Mouse (Mus musculus) E14TG2a.4 (cell line): ENCODE results near the gene Des.

Source experiments
- H3K27me3 ChIP-seq: 2 replicates; pipeline ENCODE4 v1.6.1; 2014; ENCODE audit warnings: low read length, control low read depth; ENCODE audit not compliant: insufficient read depth
- H3K36me3 ChIP-seq: 2 replicates; pipeline ENCODE4 v1.6.1; 2014; ENCODE audit warnings: low read length, control low read depth; ENCODE audit not compliant: insufficient read depth
- H3K4me1 ChIP-seq: replicated peaks from 2 replicates; pipeline ENCODE4 v1.6.1; 2014; ENCODE audit warnings: low read depth, low read length, control low read depth
- H3K4me3 ChIP-seq: replicated peaks from 2 replicates; pipeline ENCODE4 v1.5.1; 2014; ENCODE audit warnings: mild to moderate bottlenecking, low read length
- H3K9me3 ChIP-seq: 2 replicates; pipeline ENCODE4 v1.6.1; 2014; ENCODE audit warnings: low read length, control low read depth
- CTCF ChIP-seq: conservative IDR thresholded peaks from 2 replicates; pipeline ENCODE4 v1.5.1; 2014; ENCODE audit warnings: low read length
- NANOG ChIP-seq: IDR thresholded peaks from 2 replicates; pipeline ENCODE4 v1.6.1; 2014; ENCODE audit warnings: borderline replicate concordance, low read length, mixed read lengths
- POU5F1 ChIP-seq: IDR thresholded peaks from 2 replicates; pipeline ENCODE4 v1.6.1; 2014; ENCODE audit warnings: low read length, borderline replicate concordance

The Des gene

GRCm38 (mm10) chr1:75398761-75399402 lies 38.8 kb downstream of the Des start:
- 0 out of 2 replicates have a peak overlapping the region, but pooled peaks have one; percentile 11 for H3K4me3 ChIP-seq
- peaks cover 41% of the 10 kb centered on the region for H3K27me3 ChIP-seq
- no peaks in the 10 kb centered on the region for H3K9me3 ChIP-seq
- TF ChIP-seq POU5F1 (no peak), NANOG (no peak), CTCF (peak; percentile 84)
- peaks cover 49% of the 10 kb centered on the region for H3K4me1 ChIP-seq
- H3K36me3 ChIP-seq, result no peaks in the 10 kb centered on the region

GRCm38 (mm10) chr1:75399755-75400492 lies 39.8 kb downstream of the Des start:
- H3K4me3 ChIP-seq, result peak overlapping the region; percentile 20; the same call in 1 of the 2 replicates
- TF ChIP-seq POU5F1, result no peak
- TF ChIP-seq NANOG, result no peak
- no peak for TF ChIP-seq CTCF
- H3K27me3 ChIP-seq, result peaks cover 47% of the 10 kb centered on the region
- no peaks in the 10 kb centered on the region for H3K9me3 ChIP-seq
- no peaks in the 10 kb centered on the region for H3K36me3 ChIP-seq
- H3K4me1 ChIP-seq, result peaks cover 53% of the 10 kb centered on the region

GRCm38 (mm10) chr1:75400493-75401115 lies 40.5 kb downstream of the Des start:
- no peaks in the 10 kb centered on the region for H3K9me3 ChIP-seq
- peaks cover 53% of the 10 kb centered on the region for H3K4me1 ChIP-seq
- TF ChIP-seq POU5F1 (no peak), CTCF (no peak), NANOG (no peak)
- no peak overlapping the region for H3K4me3 ChIP-seq
- H3K27me3 ChIP-seq, result peaks cover 47% of the 10 kb centered on the region
- no peaks in the 10 kb centered on the region for H3K36me3 ChIP-seq

GRCm38 (mm10) chr1:75405547-75405946 lies 45.4 kb downstream of the Des start:
- TF ChIP-seq NANOG (no peak), POU5F1 (no peak), CTCF (no peak)

GRCm38 (mm10) chr1:75406173-75406572 lies 46.0 kb downstream of the Des start:
- peaks cover 65% of the 10 kb centered on the region for H3K27me3 ChIP-seq
- peaks cover 25% of the 10 kb centered on the region for H3K4me1 ChIP-seq
- H3K36me3 ChIP-seq, result no peaks in the 10 kb centered on the region
- no peak overlapping the region for H3K4me3 ChIP-seq
- TF ChIP-seq NANOG, result no peak
- no peak for TF ChIP-seq POU5F1
- no peak for TF ChIP-seq CTCF
- H3K9me3 ChIP-seq, result no peaks in the 10 kb centered on the region

More at GRCm38 (mm10) chr1:75405547-75405946, 45.4 kb downstream of the Des start:
- H3K27me3 ChIP-seq, result peaks cover 66% of the 10 kb centered on the region
- H3K36me3 ChIP-seq, result no peaks in the 10 kb centered on the region
- H3K9me3 ChIP-seq, result no peaks in the 10 kb centered on the region
- H3K4me3 ChIP-seq, result no peak overlapping the region
- H3K4me1 ChIP-seq, result peaks cover 31% of the 10 kb centered on the region

- Histone ChIP-seq H3K4me3 (no peak overlapping the region), H3K4me1 (peaks cover 18% of the 10 kb centered on the region), H3K36me3 (no peaks in the 10 kb centered on the region), H3K9me3 (no peaks in the 10 kb centered on the region), H3K27me3 (peaks cover 59% of the 10 kb centered on the region)
- no peak for TF ChIP-seq POU5F1
- no peak for TF ChIP-seq NANOG
- no peak for TF ChIP-seq CTCF
Measured at GRCm38 (mm10) chr1:75407056-75407455, 46.9 kb downstream of the Des start.

- TF ChIP-seq POU5F1 (no peak), CTCF (no peak), NANOG (no peak)
- Histone ChIP-seq H3K27me3 (peaks cover 55% of the 10 kb centered on the region), H3K9me3 (no peaks in the 10 kb centered on the region), H3K4me1 (peaks cover 11% of the 10 kb centered on the region), H3K4me3 (no peak overlapping the region), H3K36me3 (no peaks in the 10 kb centered on the region)
Measured at GRCm38 (mm10) chr1:75408210-75408609, 48.1 kb downstream of the Des start.

GRCm38 (mm10) chr1:75409950-75410349 lies 49.8 kb downstream of the Des start:
- Histone ChIP-seq H3K4me1 (peaks cover 16% of the 10 kb centered on the region), H3K27me3 (peaks cover 52% of the 10 kb centered on the region), H3K4me3 (no peak overlapping the region), H3K36me3 (no peaks in the 10 kb centered on the region), H3K9me3 (no peaks in the 10 kb centered on the region)
- TF ChIP-seq POU5F1, result no peak
